Mouse (Mus musculus) ovary, postnatal 10 days (tissue): ENCODE measurements around the gene Gjb3.

Experiments
- DNase-seq: peaks from one replicate; pipeline ENCODE4 v3.0.0; 2022; ENCODE audit warnings: low spot score

The Gjb3 gene

GRCm38 (mm10) chr4:127334870-127335504 is 4.3 kb upstream of the Gjb3 start:
- no peak for DNase-seq

GRCm38 (mm10) chr4:127331171-127331570 is 527 bp upstream of the Gjb3 start:
- no peak for DNase-seq

GRCm38 (mm10) chr4:127329751-127330150 is 893 bp downstream of the Gjb3 start:
- no peak for DNase-seq

DNA sequence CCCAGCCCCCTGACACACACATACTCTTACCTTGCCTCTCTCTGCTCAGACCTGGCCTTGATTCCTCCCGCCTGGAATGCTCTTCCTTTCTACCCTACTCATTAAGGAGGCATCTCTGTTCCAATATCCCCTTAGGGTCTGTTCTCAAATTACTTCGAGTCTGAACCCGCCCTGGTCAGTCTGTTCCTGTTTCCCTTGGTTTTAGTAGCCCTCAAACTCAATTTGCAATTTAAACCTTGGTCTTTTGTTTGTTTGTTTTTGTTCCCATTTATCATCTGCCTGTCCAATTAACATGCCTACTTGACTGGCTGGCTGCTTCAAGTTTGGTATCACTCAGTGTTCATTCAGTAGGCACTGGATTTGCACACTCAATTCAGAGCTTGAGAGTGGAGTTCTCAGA is 1.6 kb downstream of the Gjb3 start:
- DNase-seq, result no peak

DNA sequence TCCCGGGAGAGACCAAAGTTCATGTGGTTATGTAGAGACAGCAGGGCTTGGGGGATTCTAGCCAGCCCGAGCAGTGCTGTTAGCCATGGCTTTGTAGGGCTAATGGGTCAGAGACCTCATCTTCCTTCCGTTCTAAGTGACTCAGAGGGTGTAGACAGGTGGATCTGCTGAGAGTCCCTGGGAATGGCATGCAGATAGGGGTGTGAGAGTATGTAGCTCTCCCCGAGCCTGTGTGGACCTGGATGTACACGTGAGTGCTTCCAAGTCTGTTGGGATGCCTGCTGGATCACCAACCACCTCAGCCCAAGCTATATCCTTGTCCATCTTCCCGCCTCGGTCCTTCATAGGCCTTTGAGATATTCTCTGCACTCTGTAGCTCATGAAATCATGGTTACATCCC is 2.3 kb downstream of the Gjb3 start:
- DNase-seq, result no peak

DNA sequence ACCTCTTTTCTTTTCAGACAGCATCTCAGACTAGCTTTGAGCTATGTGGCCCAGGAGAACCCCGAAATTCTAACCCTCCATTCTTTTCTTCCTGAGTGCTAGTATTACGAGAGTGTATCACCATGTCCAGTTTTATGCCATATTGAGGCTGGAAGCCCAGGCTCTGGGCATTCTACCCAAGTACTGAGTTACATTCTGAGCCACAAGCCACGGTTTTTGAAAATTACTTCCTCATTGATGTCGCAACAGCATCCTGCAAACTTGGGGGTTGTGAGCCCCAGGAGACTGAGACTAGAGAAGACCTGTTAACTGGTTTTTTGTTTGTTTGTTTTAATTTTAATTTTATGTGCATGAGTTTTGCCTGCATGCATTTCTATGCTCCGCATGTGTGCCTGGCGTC is 2.9 kb downstream of the Gjb3 start:
- no peak for DNase-seq

DNA sequence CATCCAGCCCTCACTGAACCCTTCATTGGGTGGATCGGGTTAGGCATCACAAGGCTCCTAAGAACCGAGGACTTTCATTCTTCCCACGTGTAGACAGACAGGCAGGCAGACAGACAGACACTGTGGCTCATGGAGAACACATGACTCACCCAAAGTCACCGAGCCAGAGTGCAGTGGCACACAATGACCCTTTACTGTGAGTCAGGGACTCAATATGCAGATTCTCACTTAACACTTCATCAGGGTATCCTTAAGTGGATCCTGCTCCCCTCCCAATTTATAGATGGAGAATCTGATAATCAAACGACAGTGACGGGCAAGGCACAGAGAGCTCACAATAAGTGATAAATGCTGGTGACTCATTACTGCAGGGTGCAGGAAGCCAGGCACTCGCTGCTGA is 3.4 kb downstream of the Gjb3 start:
- no peak for DNase-seq

DNA sequence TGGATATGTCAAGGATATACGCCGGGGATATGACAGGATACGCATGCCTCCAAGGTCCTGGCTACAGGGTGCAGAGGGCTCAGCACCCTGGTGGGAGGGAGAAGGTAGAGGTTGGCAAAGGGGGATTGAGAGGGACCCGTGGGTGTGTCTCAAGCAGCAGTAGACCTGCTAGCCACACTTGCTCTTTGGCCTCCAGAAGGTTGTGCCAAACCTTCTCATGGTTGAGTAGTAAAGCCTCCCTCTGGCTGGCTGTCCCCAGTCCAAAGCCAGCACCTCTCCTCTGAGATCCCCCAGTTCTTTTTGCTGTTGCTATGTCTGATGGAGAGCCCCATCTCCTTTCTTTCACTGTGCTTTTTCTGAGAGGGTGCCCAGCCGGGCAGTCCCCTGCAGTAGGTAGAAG is 5.4 kb downstream of the Gjb3 start:
- DNase-seq, result no peak

GRCm38 (mm10) chr4:127324759-127325158 is 5.9 kb downstream of the Gjb3 start:
- peak; percentile 46 for DNase-seq

DNA sequence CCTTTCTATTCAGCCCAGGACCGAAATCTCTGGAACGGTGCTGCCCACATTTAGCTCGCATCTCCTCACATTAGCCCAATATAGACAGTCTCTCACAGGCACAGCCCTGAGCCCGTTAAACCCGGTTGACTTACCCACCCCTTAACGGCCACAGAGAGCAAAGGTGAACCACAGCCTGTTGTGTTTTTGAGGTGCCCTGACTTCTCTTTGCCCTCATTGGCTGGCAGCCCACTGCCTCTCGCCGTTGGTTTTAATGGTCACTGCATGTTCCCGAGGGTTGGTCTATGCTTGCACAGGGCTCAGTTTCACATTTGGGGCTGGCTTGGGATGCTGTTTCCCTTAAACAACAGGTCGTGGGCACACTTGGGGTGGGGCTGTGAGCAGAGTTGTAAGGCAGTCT is 6.3 kb downstream of the Gjb3 start:
- no peak for DNase-seq

DNA sequence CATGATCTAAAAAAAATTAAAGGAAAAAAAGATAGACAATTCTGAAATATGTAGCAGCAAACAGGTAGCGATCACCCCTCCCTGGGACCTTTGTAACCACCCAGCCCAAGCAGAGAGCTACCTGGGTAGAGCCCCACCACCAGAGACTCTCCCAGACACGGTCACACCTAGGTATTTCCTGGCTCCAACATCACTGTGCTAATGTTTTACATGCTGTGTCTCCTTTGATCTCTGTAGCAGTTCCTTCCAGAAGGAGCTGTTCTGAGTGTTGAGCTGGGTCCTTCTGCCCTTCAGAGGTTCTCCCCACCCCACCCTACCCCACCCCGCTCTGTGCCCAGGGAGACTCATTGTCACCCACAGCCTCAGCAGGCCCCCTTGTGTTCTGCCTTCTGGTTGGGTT is 7.0 kb downstream of the Gjb3 start:
- no peak for DNase-seq

- no peak for DNase-seq
Observed at GRCm38 (mm10) chr4:127319613-127320012, 11.0 kb downstream of the Gjb3 start.

DNA sequence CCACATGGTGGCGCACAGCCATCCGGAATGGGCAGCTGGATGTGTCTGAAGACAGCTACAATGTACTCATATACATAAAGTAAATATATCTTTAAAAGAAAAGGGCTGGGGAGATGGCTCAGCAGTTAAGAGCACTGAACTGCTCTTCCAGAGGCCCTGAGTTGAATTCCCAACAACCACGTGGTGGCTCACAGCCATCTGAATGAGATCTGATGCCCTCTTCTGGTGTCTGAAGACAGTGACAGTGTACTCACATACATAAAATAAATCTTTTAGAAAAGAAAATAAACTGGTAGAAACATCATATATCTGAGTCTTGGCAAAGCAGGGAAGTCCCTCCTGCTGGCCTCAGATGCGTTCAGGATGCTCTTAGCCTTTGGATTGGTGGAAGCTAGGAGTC is 13.5 kb downstream of the Gjb3 start:
- DNase-seq, result no peak

- no peak for DNase-seq
Observed at GRCm38 (mm10) chr4:127315753-127316152, 14.9 kb downstream of the Gjb3 start.

GRCm38 (mm10) chr4:127314585-127314984 is 16.1 kb downstream of the Gjb3 start:
- no peak for DNase-seq

DNA sequence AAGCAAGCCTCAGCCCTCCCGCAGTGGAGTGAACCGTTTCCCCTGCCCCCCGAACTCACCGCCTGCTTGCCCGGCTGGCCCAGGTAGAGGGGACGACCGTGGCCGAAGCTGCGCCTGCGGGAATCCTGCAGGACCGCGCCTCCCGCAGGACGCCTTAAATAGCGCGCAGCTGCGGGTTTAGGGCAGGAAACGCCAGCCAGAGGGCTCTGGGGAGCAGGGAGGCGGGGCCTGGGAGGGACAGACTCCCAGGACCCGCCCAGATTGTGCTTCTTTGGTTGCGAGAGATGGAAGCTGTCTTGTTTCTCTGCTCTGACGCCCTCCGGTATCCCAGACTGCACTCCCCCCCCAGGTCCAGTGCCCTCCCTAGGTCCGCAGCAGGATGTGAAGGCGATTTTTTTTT is 16.8 kb downstream of the Gjb3 start, which contains the start of gene Gja4:
Gja4 (minus strand) TSS at position 179 of the 400 bp plus-strand sequence.
- peak; percentile 41 for DNase-seq

- no peak for DNase-seq
Observed at GRCm38 (mm10) chr4:127312349-127312748, 18.3 kb downstream of the Gjb3 start.

- DNase-seq, result no peak
Observed at GRCm38 (mm10) chr4:127311561-127311960, 19.1 kb downstream of the Gjb3 start.

DNA sequence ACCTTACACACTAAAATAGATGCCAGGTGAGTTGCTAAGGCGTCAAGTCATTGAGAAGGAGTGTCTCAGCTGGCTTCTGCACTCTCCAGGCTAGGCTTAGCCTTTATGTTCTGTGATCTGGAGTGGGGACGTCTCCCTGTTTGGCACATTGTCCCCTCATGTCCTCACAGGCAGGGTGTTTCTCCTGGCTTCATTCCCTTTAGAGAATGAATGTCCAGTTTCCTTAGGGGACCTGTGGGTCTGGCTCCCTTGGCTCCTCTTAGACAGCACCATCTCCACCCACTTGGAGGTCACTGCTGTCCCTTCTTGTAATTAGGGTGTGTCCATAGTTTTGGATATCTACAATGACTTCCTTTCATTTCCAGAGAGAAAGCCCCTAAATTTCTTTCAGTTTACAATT is 23.7 kb downstream of the Gjb3 start:
- DNase-seq, result no peak

- DNase-seq, result no peak
Observed at GRCm38 (mm10) chr4:127303796-127304195, 26.8 kb downstream of the Gjb3 start.

GRCm38 (mm10) chr4:127300503-127300902 is 30.1 kb downstream of the Gjb3 start:
- no peak for DNase-seq

GRCm38 (mm10) chr4:127292631-127293030 is 38.0 kb downstream of the Gjb3 start:
- DNase-seq, result no peak

DNA sequence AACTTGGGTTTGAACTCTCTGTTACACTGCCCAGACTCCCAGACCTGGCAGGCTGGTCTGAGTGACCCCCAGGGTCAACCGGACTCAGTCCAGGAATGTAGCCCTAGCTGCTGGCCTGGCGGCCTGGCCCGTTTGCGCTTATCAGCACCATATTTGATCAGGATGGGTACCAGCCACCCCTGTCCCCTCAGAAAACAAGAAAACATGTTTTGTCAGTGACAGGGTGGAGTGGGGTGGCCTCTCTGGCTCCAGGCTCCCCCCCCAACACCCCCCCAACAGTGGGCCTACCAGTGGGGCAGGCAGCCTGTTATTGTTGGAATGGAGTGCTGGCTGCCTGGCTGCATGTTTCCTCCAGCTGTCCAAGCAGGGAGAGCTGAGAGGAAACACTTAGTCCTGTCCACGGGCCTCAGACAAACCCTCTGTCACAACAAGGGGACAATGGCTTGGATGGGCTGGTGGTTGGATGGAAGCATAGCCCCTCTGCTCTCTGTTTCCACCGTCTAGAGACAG is 41.5 kb downstream of the Gjb3 start:
- no peak for DNase-seq

DNA sequence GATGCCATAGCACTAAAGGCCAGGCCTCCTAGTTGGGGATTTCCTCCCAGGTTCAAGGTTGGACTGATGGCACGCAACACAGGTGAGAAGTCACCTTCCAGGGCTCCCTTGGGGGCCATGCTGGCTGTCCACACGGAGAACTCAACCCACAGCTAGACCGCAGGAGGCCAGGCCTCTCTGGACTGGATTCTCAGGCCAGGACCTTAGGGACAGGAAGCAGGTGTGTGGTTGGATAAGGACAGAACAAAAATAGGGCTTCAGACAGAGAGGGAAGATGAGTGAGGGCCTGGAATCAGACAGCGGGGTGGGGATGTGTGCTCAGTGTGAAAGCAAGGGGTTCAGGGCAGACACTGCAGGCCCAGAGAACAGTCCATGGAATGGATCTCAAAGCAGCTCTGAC is 43.7 kb downstream of the Gjb3 start:
- DNase-seq, result no peak
